Mouse (Mus musculus) bone marrow, adult 2 months (tissue): ENCODE measurements around the gene Spats2.

Source experiments
- CTCF ChIP-seq: fragments of 200-500 bp; IDR thresholded peaks from 2 replicates; pipeline ENCODE4 v1.5.1; 2011; ENCODE audit warnings: low read length, control low read depth; ENCODE audit not compliant: control insufficient read depth, insufficient read depth
- POLR2A ChIP-seq: fragments of 200-500 bp; IDR thresholded peaks from 2 replicates; pipeline ENCODE4 v1.6.1; 2011; ENCODE audit warnings: low read depth, mild to moderate bottlenecking, control low read depth, low read length, borderline replicate concordance; ENCODE audit not compliant: control insufficient read depth

- TF ChIP-seq CTCF (no peak), POLR2A (no peak)
Observed at GRCm38 (mm10) chr15:99126816-99127365, 1.2 kb downstream of the Spats2 start.
